Mouse (Mus musculus): ENCODE measurements at regions not wholly inside any gene's neighbourhood (a gene's known extent, or its start where the extent isn't known, plus 50 kb on each side); places are given as distances from the start of the nearest gene placed in this dataset.

- no peaks in the 10 kb centered on the region for H3K27me3 ChIP-seq (ENCODE audit: control insufficient read depth, insufficient read depth, low read length)
- H3K9ac ChIP-seq (ENCODE audit: low read depth, low read length), result no peak overlapping the region
- DNase-seq (ENCODE audit: extremely low read depth, low read depth, low spot score), result no peak
- H3K27ac ChIP-seq (replicated peaks; ENCODE audit: insufficient read depth, low read depth, low read length), result no peak overlapping the region
- TF ChIP-seq POLR2A (IDR thresholded peaks at IDR 0.05; ENCODE audit: extremely low read depth, insufficient read depth, low read length) (no peak), CTCF (IDR thresholded peaks at IDR 0.05; ENCODE audit: low read depth, low read length) (no peak)
- H3K4me3 ChIP-seq (ENCODE audit: insufficient read depth, low read depth, low read length), result no peak overlapping the region
- H3K79me2 ChIP-seq (ENCODE audit: control insufficient read depth, insufficient read depth, low read length), result no peaks in the 10 kb centered on the region
- H3K36me3 ChIP-seq (ENCODE audit: control insufficient read depth, insufficient read depth, low read length), result no peaks in the 10 kb centered on the region
- WGBS, result 90% methylated on average over 4 of the region's 4 CpGs
- H3K4me1 ChIP-seq (ENCODE audit: control insufficient read depth, insufficient read depth, low read length), result no peaks in the 10 kb centered on the region
These were observed 50.3 kb upstream of the Gm6993 start for GRCm38 (mm10) chr12:31190265-31190664.

Measured in liver, adult 2 months (tissue).